Mouse (Mus musculus) neural tube, postnatal 0 days (tissue): Measurements from ENCODE around the gene Kap. TPM values are rescaled to one million over a fixed set of nuclear protein-coding genes. Genes with fewer than 3 reads are reported as not detected.

Source experiments
- polyA plus RNA-seq: library from polyadenylated mRNA; unstranded; fragments of >200 nt; fragmentation: Nextera tagmentation; extraction: Ambion mirVana; gene quantifications from 2 replicates; pipeline ENCODE4 v1.2.1, GENCODE M21; 2015

Kap gene
- not detected in 2 replicates for polyA plus RNA-seq

DNA sequence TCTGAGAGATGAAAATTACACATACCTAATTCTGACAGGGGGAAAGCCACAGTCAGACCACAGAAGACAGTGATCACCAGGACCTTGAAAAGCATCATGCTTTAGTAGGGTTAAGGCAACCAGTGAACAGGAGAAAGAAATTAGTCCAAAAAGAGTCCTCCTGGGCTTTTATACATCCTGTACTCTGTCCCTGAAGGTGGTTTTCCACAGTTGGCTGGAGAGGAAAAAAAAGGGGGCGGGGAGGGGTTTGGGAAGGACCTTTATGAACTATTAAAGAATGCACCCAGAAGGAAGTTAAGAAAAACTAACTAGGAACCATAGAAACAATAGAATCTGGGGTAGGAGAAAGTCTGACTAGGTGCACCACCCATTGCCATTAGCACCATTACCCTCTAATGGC is at the start of gene Kap:
TSS of gene Kap (minus strand) at position 237 of the 400 bp plus-strand sequence.

Other genes with a start within 250 kb of the Kap start
- gene Etv6, start 181.9 kb upstream of the Kap start, polyA plus RNA-seq = 4.5 TPM in 2 replicates